Mouse (Mus musculus): ENCODE measurements around the gene Olfr44. TPM values are rescaled to one million over a fixed set of nuclear protein-coding genes. Genes with fewer than 3 reads are reported as not detected.

Olfr44 gene
- total and polyA plus RNA-seq, 2 experiments from 2014 or later, result not detected

DNA sequence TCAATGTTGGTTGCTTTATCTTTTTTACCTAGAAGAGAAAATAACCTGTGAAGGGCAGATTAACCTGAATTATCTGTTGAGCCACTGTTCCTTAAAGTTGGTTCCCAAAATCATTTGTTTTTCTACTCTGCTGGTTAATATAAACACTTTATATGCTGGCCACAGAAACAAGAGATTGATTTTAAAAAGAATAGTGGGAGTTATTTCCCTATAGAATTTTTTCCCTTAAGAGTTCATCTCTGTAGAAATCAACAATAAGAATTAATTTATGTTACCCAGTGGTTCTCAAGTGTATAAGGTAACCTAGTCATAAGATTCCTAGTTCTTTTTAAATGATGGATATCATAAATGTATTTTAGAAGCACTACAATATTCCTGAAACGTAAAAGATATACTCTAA lies 22.0 kb downstream of the Olfr44 start, which contains the start of gene Olfr955:
Olfr955 (minus strand) TSS at position 101 of the 400 bp plus-strand sequence.
- Histone ChIP-seq H3K36me3 (replicated peaks; ENCODE audit: control insufficient read depth, insufficient read depth, low read length) (no peaks in the 10 kb centered on the region), H3K4me3 (ENCODE audit: low read depth, low read length) (no peak within 1 kb of the TSS)

GRCm38 (mm10) chr9:39456401-39456800 lies 37.4 kb downstream of the Olfr44 start, which contains the start of gene Olfr954:
Gene Olfr954 (plus strand): TSS chr9:39456701.
- WGBS, result 71% methylated on average over 6 of the region's 6 CpGs
- Histone ChIP-seq H3K27ac (ENCODE audit: low read depth) (no peak within 1 kb of the TSS), H3K4me1 (ENCODE audit: control insufficient read depth, insufficient read depth) (no peaks in the 10 kb centered on the region), H3K4me2 (ENCODE audit: low read depth, low read length) (no peak within 1 kb of the TSS), H3K36me3 (replicated peaks; ENCODE audit: control insufficient read depth, insufficient read depth, low read length) (no peaks in the 10 kb centered on the region), H3K9me3 (replicated peaks; ENCODE audit: control insufficient read depth, low read length) (no peaks in the 10 kb centered on the region), H3K9ac (replicated peaks; ENCODE audit: low read depth, low read length) (no peak within 1 kb of the TSS), H3K27me3 (ENCODE audit: control insufficient read depth, insufficient read depth, low read length) (no peaks in the 10 kb centered on the region), H3K4me3 (ENCODE audit: low read depth, low read length) (no peak within 1 kb of the TSS)
- DNase-seq (ENCODE audit: low spot score) (no peak), ATAC-seq (ENCODE audit: insufficient read depth, low read depth) (no peak)
- no peak for TF ChIP-seq EP300 (IDR thresholded peaks at IDR 0.05; ENCODE audit: low read depth)
- TF ChIP-seq CTCF (IDR thresholded peaks at IDR 0.05; ENCODE audit: low read depth), result no peak

More for the DNA sequence above, 22.0 kb downstream of the Olfr44 start, which contains the start of gene Olfr955:
- TF ChIP-seq CTCF (IDR thresholded peaks at IDR 0.05; ENCODE audit: low read depth) (no peak), EP300 (IDR thresholded peaks at IDR 0.05; ENCODE audit: low read depth) (no peak)
- H3K27ac ChIP-seq (ENCODE audit: low read depth), result no peak within 1 kb of the TSS
- ATAC-seq (ENCODE audit: insufficient read depth, low read depth) (no peak), DNase-seq (ENCODE audit: low spot score) (no peak)
- H3K27me3 ChIP-seq (ENCODE audit: control insufficient read depth, insufficient read depth, low read length), result no peaks in the 10 kb centered on the region
- H3K4me2 ChIP-seq (ENCODE audit: low read depth, low read length), result no peak within 1 kb of the TSS
- 31% methylated on average over 1 of the region's 1 CpGs for WGBS
- no peaks in the 10 kb centered on the region for H3K4me1 ChIP-seq (ENCODE audit: control insufficient read depth, insufficient read depth)
- no peak within 1 kb of the TSS for H3K9ac ChIP-seq (replicated peaks; ENCODE audit: low read depth, low read length)
- no peaks in the 10 kb centered on the region for H3K9me3 ChIP-seq (replicated peaks; ENCODE audit: control insufficient read depth, low read length)

Other genes starting within 250 kb of the Olfr44 start
- not detected in 2 replicates for gene Olfr1537, start 244.0 kb downstream of the Olfr44 start, total RNA-seq (2014; rRNA removed; ENCODE audit: low replicate concordance)
- not detected in 2 replicates for gene Olfr1537, start 244.0 kb downstream of the Olfr44 start, polyA plus RNA-seq (2015; fragmentation: Nextera tagmentation; extraction: Ambion mirVana)
- not detected in 2 replicates for gene Olfr945, start 217.2 kb downstream of the Olfr44 start, total RNA-seq (2014; rRNA removed; ENCODE audit: low replicate concordance)
- gene Olfr945, start 217.2 kb downstream of the Olfr44 start, polyA plus RNA-seq (2015; fragmentation: Nextera tagmentation; extraction: Ambion mirVana), result not detected in 2 replicates
- gene Olfr948, start 167.9 kb downstream of the Olfr44 start, total RNA-seq (2014; rRNA removed; ENCODE audit: low replicate concordance), result not detected in 2 replicates
- gene Olfr948, start 167.9 kb downstream of the Olfr44 start, polyA plus RNA-seq (2015; fragmentation: Nextera tagmentation; extraction: Ambion mirVana), result not detected in 2 replicates
- not detected in 2 replicates for gene Olfr951, start 106.6 kb downstream of the Olfr44 start, total RNA-seq (2014; rRNA removed; ENCODE audit: low replicate concordance)
- gene Olfr951, start 106.6 kb downstream of the Olfr44 start, polyA plus RNA-seq (2015; fragmentation: Nextera tagmentation; extraction: Ambion mirVana), result not detected in 2 replicates
- gene Olfr952, start 66.8 kb downstream of the Olfr44 start, total RNA-seq (2014; rRNA removed; ENCODE audit: low replicate concordance), result not detected in 2 replicates
- gene Olfr952, start 66.8 kb downstream of the Olfr44 start, polyA plus RNA-seq (2015; fragmentation: Nextera tagmentation; extraction: Ambion mirVana), result not detected in 2 replicates
- gene Olfr954, start 37.3 kb downstream of the Olfr44 start, total RNA-seq (2014; rRNA removed; ENCODE audit: low replicate concordance), result not detected in 2 replicates
- gene Olfr954, start 37.3 kb downstream of the Olfr44 start, polyA plus RNA-seq (2015; fragmentation: Nextera tagmentation; extraction: Ambion mirVana), result not detected in 2 replicates
- not detected in 2 replicates for gene Olfr955, start 22.1 kb downstream of the Olfr44 start, total RNA-seq (2014; rRNA removed; ENCODE audit: low replicate concordance)
- gene Olfr955, start 22.1 kb downstream of the Olfr44 start, polyA plus RNA-seq (2015; fragmentation: Nextera tagmentation; extraction: Ambion mirVana), result not detected in 2 replicates
- gene Olfr957, start 21.8 kb upstream of the Olfr44 start, total RNA-seq (2014; rRNA removed; ENCODE audit: low replicate concordance), result not detected in 2 replicates
- not detected in 2 replicates for gene Olfr957, start 21.8 kb upstream of the Olfr44 start, polyA plus RNA-seq (2015; fragmentation: Nextera tagmentation; extraction: Ambion mirVana)
- gene Olfr958, start 60.1 kb upstream of the Olfr44 start, total RNA-seq (2014; rRNA removed; ENCODE audit: low replicate concordance), result not detected in 2 replicates
- not detected in 2 replicates for gene Olfr958, start 60.1 kb upstream of the Olfr44 start, polyA plus RNA-seq (2015; fragmentation: Nextera tagmentation; extraction: Ambion mirVana)
- gene Olfr959, start 81.6 kb upstream of the Olfr44 start, total RNA-seq (2014; rRNA removed; ENCODE audit: low replicate concordance), result not detected in 2 replicates
- gene Olfr959, start 81.6 kb upstream of the Olfr44 start, polyA plus RNA-seq (2015; fragmentation: Nextera tagmentation; extraction: Ambion mirVana), result not detected in 2 replicates
- 5.6 and 6.9 TPM in 2 replicates for gene AW551984, start 110.4 kb upstream of the Olfr44 start, total RNA-seq (2014; rRNA removed; ENCODE audit: low replicate concordance)
- gene AW551984, start 110.4 kb upstream of the Olfr44 start, polyA plus RNA-seq (2015; fragmentation: Nextera tagmentation; extraction: Ambion mirVana), result 2.1 and 2.2 TPM in 2 replicates
- not detected in 2 replicates for gene Olfr148, start 116.7 kb upstream of the Olfr44 start, total RNA-seq (2014; rRNA removed; ENCODE audit: low replicate concordance)
- not detected in 2 replicates for gene Olfr148, start 116.7 kb upstream of the Olfr44 start, polyA plus RNA-seq (2015; fragmentation: Nextera tagmentation; extraction: Ambion mirVana)
- gene Olfr960, start 127.4 kb upstream of the Olfr44 start, total RNA-seq (2014; rRNA removed; ENCODE audit: low replicate concordance), result not detected in 2 replicates
- gene Olfr960, start 127.4 kb upstream of the Olfr44 start, polyA plus RNA-seq (2015; fragmentation: Nextera tagmentation; extraction: Ambion mirVana), result not detected in 2 replicates
- not detected in 2 replicates for gene Olfr961, start 151.1 kb upstream of the Olfr44 start, total RNA-seq (2014; rRNA removed; ENCODE audit: low replicate concordance)
- gene Olfr961, start 151.1 kb upstream of the Olfr44 start, polyA plus RNA-seq (2015; fragmentation: Nextera tagmentation; extraction: Ambion mirVana), result not detected in 2 replicates
- not detected in 2 replicates for gene Olfr963, start 173.2 kb upstream of the Olfr44 start, total RNA-seq (2014; rRNA removed; ENCODE audit: low replicate concordance)
- gene Olfr963, start 173.2 kb upstream of the Olfr44 start, polyA plus RNA-seq (2015; fragmentation: Nextera tagmentation; extraction: Ambion mirVana), result not detected in 2 replicates
- gene Olfr149, start 213.1 kb upstream of the Olfr44 start, total RNA-seq (2014; rRNA removed; ENCODE audit: low replicate concordance), result not detected in 2 replicates
- not detected in 2 replicates for gene Olfr149, start 213.1 kb upstream of the Olfr44 start, polyA plus RNA-seq (2015; fragmentation: Nextera tagmentation; extraction: Ambion mirVana)
- not detected in 2 replicates for gene Olfr965, start 217.4 kb upstream of the Olfr44 start, total RNA-seq (2014; rRNA removed; ENCODE audit: low replicate concordance)
- gene Olfr965, start 217.4 kb upstream of the Olfr44 start, polyA plus RNA-seq (2015; fragmentation: Nextera tagmentation; extraction: Ambion mirVana), result not detected in 2 replicates
- gene Olfr150, start 237.0 kb upstream of the Olfr44 start, total RNA-seq (2014; rRNA removed; ENCODE audit: low replicate concordance), result not detected in 2 replicates
- not detected in 2 replicates for gene Olfr150, start 237.0 kb upstream of the Olfr44 start, polyA plus RNA-seq (2015; fragmentation: Nextera tagmentation; extraction: Ambion mirVana)